Mouse (Mus musculus) R1 (cell line): Measurements from ENCODE around the gene Nod1.

Experiments
- DNase-seq: peaks from one replicate; pipeline ENCODE4 v3.0.0-alpha.2; 2018; ENCODE audit warnings: low read depth, low spot score

Nod1 gene

GRCm38 (mm10) chr6:54940126-54940525, 32.3 kb downstream of the Nod1 start:
- no peak for DNase-seq

GRCm38 (mm10) chr6:54939631-54940030, 32.8 kb downstream of the Nod1 start:
- no peak for DNase-seq

- no peak for DNase-seq
These were observed 35.9 kb downstream of the Nod1 start for GRCm38 (mm10) chr6:54936496-54936895.

- peak; percentile 80 for DNase-seq
These were observed 37.5 kb downstream of the Nod1 start for GRCm38 (mm10) chr6:54934930-54935329.

GRCm38 (mm10) chr6:54934313-54934712, 38.1 kb downstream of the Nod1 start:
- DNase-seq, result no peak

- DNase-seq, result no peak
These were observed 38.5 kb downstream of the Nod1 start for GRCm38 (mm10) chr6:54933866-54934265.

GRCm38 (mm10) chr6:54933216-54933615, 39.2 kb downstream of the Nod1 start:
- DNase-seq, result no peak

GRCm38 (mm10) chr6:54932526-54932925, 39.9 kb downstream of the Nod1 start:
- DNase-seq, result no peak

GRCm38 (mm10) chr6:54931641-54932040, 40.8 kb downstream of the Nod1 start:
- DNase-seq, result no peak

GRCm38 (mm10) chr6:54927946-54928345, 44.5 kb downstream of the Nod1 start:
- no peak for DNase-seq

- no peak for DNase-seq
These were observed 45.5 kb downstream of the Nod1 start for GRCm38 (mm10) chr6:54926899-54927298.

- DNase-seq, result no peak
These were observed 46.5 kb downstream of the Nod1 start for GRCm38 (mm10) chr6:54925736-54926440.

- no peak for DNase-seq
These were observed 47.9 kb downstream of the Nod1 start for GRCm38 (mm10) chr6:54924538-54924937.

- no peak for DNase-seq
These were observed 53.9 kb downstream of the Nod1 start for GRCm38 (mm10) chr6:54918521-54918920.

GRCm38 (mm10) chr6:54917523-54917922, 54.9 kb downstream of the Nod1 start:
- DNase-seq, result peak; percentile 72

GRCm38 (mm10) chr6:54916941-54917340, 55.5 kb downstream of the Nod1 start:
- DNase-seq, result no peak

- DNase-seq, result no peak
These were observed 56.2 kb downstream of the Nod1 start for GRCm38 (mm10) chr6:54916163-54916562.

- DNase-seq, result no peak
These were observed 57.4 kb downstream of the Nod1 start for GRCm38 (mm10) chr6:54914977-54915376.

GRCm38 (mm10) chr6:54906053-54907040, 66.1 kb downstream of the Nod1 start:
- peak; percentile 19 for DNase-seq

- no peak for DNase-seq
These were observed 69.9 kb downstream of the Nod1 start for GRCm38 (mm10) chr6:54902547-54902946.

- no peak for DNase-seq
These were observed 72.2 kb downstream of the Nod1 start for GRCm38 (mm10) chr6:54900256-54900655.

- no peak for DNase-seq
These were observed 81.0 kb downstream of the Nod1 start for GRCm38 (mm10) chr6:54891384-54891783.

- DNase-seq, result peak; percentile 61
These were observed 82.2 kb downstream of the Nod1 start for GRCm38 (mm10) chr6:54890221-54890620.
